ENCODE assay signal across 26 mouse cellular contexts in the genomic region with DNA sequence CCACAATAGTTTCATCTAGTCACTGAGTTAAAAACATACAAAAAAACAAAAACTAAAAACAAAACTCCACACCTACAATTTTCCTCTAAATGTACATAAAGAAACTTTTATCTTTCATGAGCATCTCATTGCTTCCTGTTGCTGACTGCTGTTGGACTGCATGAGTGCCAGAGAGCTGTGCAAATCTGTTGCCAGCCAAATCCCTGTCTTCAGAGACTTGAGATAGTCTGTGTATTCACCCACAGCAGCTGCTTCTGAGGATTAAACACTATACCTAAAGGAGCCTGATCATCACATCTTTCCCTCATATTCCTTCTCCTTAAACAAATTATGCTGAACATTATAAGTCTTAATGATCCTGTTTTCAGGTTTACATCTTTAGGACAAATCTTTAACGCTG.
DNase-seq lines count a peak whose midpoint lies in the region; ATAC-seq and TF ChIP-seq lines count a peak whose summit lies in the region.
"Had no signal": no experiment of that assay in that cellular context is flagged by ENCODE, and none has a peak within 500 bp of the region (broad histone marks: within the 10 kb centered on the region; RNA-seq: fewer than 3 reads in every experiment).

No protein-coding gene starts in this region.

- peak; percentile 11 to 12 for DNase-seq in cerebellum, postnatal 14 days
- DNase-seq in cerebellum, adult 9-11 months, result no peak
- peak; percentile 49 for DNase-seq in hindbrain, postnatal 0 days (ENCODE audit: low spot score)
- peak; percentile 61 for DNase-seq in midbrain, postnatal 0 days (ENCODE audit: low spot score)
- peak; percentile 42 for DNase-seq in brain, adult 2 months (ENCODE audit: low read depth, low spot score)
- no peak for DNase-seq in thymus, postnatal 36 days
- DNase-seq: adrenal gland, postnatal 10 days; adrenal gland, postnatal 36 days; B cell, adult 2 months; cerebellum, adult 11-12 months; cerebellum, adult 9-10 months; gastrocnemius, adult 2 months; gastrocnemius, postnatal 14 days; heart, adult 11 months had no signal

- H3K9me3 ChIP-seq in hindbrain, postnatal 0 days (ENCODE audit: low read length), result no peaks in the 10 kb centered on the region
- H3K9me3 ChIP-seq in hindbrain, embryonic 16.5 days (ENCODE audit: control insufficient read depth, low read length), result no peaks in the 10 kb centered on the region
- no peaks in the 10 kb centered on the region for H3K9me3 ChIP-seq in midbrain, postnatal 0 days (ENCODE audit: low read length)
- no peaks in the 10 kb centered on the region for H3K9me3 ChIP-seq in midbrain, embryonic 15.5 days
- H3K9me3 ChIP-seq: forebrain, embryonic 10.5 days; forebrain, embryonic 15.5 days; G1E; hindbrain, embryonic 12.5 days; hindbrain, embryonic 15.5 days had no signal

- no peaks in the 10 kb centered on the region for H3K27me3 ChIP-seq in hindbrain, postnatal 0 days (ENCODE audit: insufficient read depth, low read length)
- H3K27me3 ChIP-seq in hindbrain, embryonic 16.5 days (replicated peaks; ENCODE audit: control insufficient read depth, insufficient read depth, low read length), result no peaks in the 10 kb centered on the region
- H3K27me3 ChIP-seq in midbrain, postnatal 0 days (ENCODE audit: insufficient read depth, low read length), result no peaks in the 10 kb centered on the region
- H3K27me3 ChIP-seq in midbrain, embryonic 15.5 days (replicated peaks), result no peaks in the 10 kb centered on the region
- H3K27me3 ChIP-seq: CH12.LX; forebrain, embryonic 15.5 days; hindbrain, embryonic 12.5 days; hindbrain, embryonic 15.5 days had no signal

- no peak overlapping the region for H3K27ac ChIP-seq in hindbrain, postnatal 0 days
- H3K27ac ChIP-seq in hindbrain, embryonic 16.5 days (ENCODE audit: low read depth, low read length), result no peak overlapping the region
- no peak overlapping the region for H3K27ac ChIP-seq in midbrain, postnatal 0 days (ENCODE audit: low read depth, low read length)
- no peak overlapping the region for H3K27ac ChIP-seq in midbrain, embryonic 15.5 days
- H3K27ac ChIP-seq: forebrain, embryonic 10.5 days; forebrain, embryonic 15.5 days; gastrocnemius, adult 2 months; hindbrain, embryonic 12.5 days; hindbrain, embryonic 15.5 days had no signal

- H3K36me3 ChIP-seq in hindbrain, postnatal 0 days (ENCODE audit: insufficient read depth, low read length), result no peaks in the 10 kb centered on the region
- no peaks in the 10 kb centered on the region for H3K36me3 ChIP-seq in hindbrain, embryonic 16.5 days (ENCODE audit: control insufficient read depth, insufficient read depth, low read length)
- no peaks in the 10 kb centered on the region for H3K36me3 ChIP-seq in midbrain, postnatal 0 days (ENCODE audit: insufficient read depth, low read length)
- no peaks in the 10 kb centered on the region for H3K36me3 ChIP-seq in midbrain, embryonic 15.5 days (replicated peaks)
- H3K36me3 ChIP-seq: forebrain, embryonic 10.5 days; forebrain, embryonic 15.5 days; G1E; hindbrain, embryonic 12.5 days; hindbrain, embryonic 15.5 days had no signal

- no peak for TF ChIP-seq CTCF in hindbrain, postnatal 0 days (IDR thresholded peaks at IDR 0.05; ENCODE audit: low read depth)
- TF ChIP-seq CTCF in midbrain, postnatal 0 days (IDR thresholded peaks at IDR 0.05), result no peak

- ATAC-seq in hindbrain, postnatal 0 days, result no peak
- ATAC-seq in hindbrain, embryonic 16.5 days, result no peak
- no peak for ATAC-seq in midbrain, postnatal 0 days (ENCODE audit: low FRiP score)
- ATAC-seq in midbrain, embryonic 15.5 days (replicated peaks), result no peak
- ATAC-seq: forebrain, embryonic 15.5 days; inflammation-experienced regulatory T-cells, adult 6 months; intestine, embryonic 16.5 days; Patski had no signal

- WGBS in hindbrain, postnatal 0 days, result 79% methylated on average over 1 of the region's 1 CpGs
- 87% methylated on average over 1 of the region's 1 CpGs for WGBS in hindbrain, embryonic 16.5 days
- WGBS in midbrain, postnatal 0 days, result 85% methylated on average over 1 of the region's 1 CpGs
- WGBS in midbrain, embryonic 15.5 days, result 85% methylated on average over 1 of the region's 1 CpGs

- H3K4me3 ChIP-seq in hindbrain, postnatal 0 days (ENCODE audit: low read length), result no peak overlapping the region
- no peak overlapping the region for H3K4me3 ChIP-seq in hindbrain, embryonic 16.5 days (ENCODE audit: low read length)
- H3K4me3 ChIP-seq in midbrain, postnatal 0 days (ENCODE audit: low read depth, low read length), result no peak overlapping the region
- H3K4me3 ChIP-seq in midbrain, embryonic 15.5 days, result no peak overlapping the region
- H3K4me3 ChIP-seq: forebrain, embryonic 10.5 days; forebrain, embryonic 15.5 days; gastrocnemius, adult 2 months; hindbrain, embryonic 12.5 days; hindbrain, embryonic 15.5 days had no signal

- no peak overlapping the region for H3K9ac ChIP-seq in hindbrain, postnatal 0 days (replicated peaks; ENCODE audit: low read length)
- no peak overlapping the region for H3K9ac ChIP-seq in hindbrain, embryonic 16.5 days (ENCODE audit: low read depth, low read length)
- H3K9ac ChIP-seq in midbrain, postnatal 0 days (replicated peaks; ENCODE audit: low read length, poor library complexity, severe bottlenecking), result no peak overlapping the region
- no peak overlapping the region for H3K9ac ChIP-seq in midbrain, embryonic 15.5 days
- H3K9ac ChIP-seq: forebrain, embryonic 15.5 days; hindbrain, embryonic 12.5 days; hindbrain, embryonic 15.5 days had no signal

- no peaks in the 10 kb centered on the region for H3K4me1 ChIP-seq in hindbrain, postnatal 0 days (ENCODE audit: insufficient read depth, low read length)
- no peaks in the 10 kb centered on the region for H3K4me1 ChIP-seq in hindbrain, embryonic 16.5 days (ENCODE audit: control insufficient read depth, insufficient read depth, low read depth, low read length)
- H3K4me1 ChIP-seq in midbrain, postnatal 0 days (ENCODE audit: insufficient read depth, low read length), result no peaks in the 10 kb centered on the region
- H3K4me1 ChIP-seq in midbrain, embryonic 15.5 days, result no peaks in the 10 kb centered on the region
- H3K4me1 ChIP-seq: forebrain, embryonic 10.5 days; forebrain, embryonic 15.5 days; hindbrain, embryonic 12.5 days; hindbrain, embryonic 15.5 days had no signal

- H3K4me2 ChIP-seq in hindbrain, postnatal 0 days (ENCODE audit: low read depth, low read length), result no peak overlapping the region
- H3K4me2 ChIP-seq in hindbrain, embryonic 16.5 days (ENCODE audit: low read length), result no peak overlapping the region
- no peak overlapping the region for H3K4me2 ChIP-seq in midbrain, postnatal 0 days (ENCODE audit: low read depth, low read length, poor library complexity, severe bottlenecking)
- no peak overlapping the region for H3K4me2 ChIP-seq in midbrain, embryonic 15.5 days
- H3K4me2 ChIP-seq: forebrain, embryonic 15.5 days; heart, embryonic 11.5 days; hindbrain, embryonic 12.5 days; hindbrain, embryonic 15.5 days had no signal

Comparison
In these comparisons a context has a peak if more than half of its experiments do, and no peak if none do; other contexts are left out.
1. DNase-seq: peak in cerebellum, postnatal 14 days (2 of 2), hindbrain, postnatal 0 days (single experiment), midbrain, postnatal 0 days (single experiment) and brain, adult 2 months (single experiment); none in cerebellum, adult 9-11 months (single experiment) and thymus, postnatal 36 days (0 of 2).